Mouse (Mus musculus): ENCODE measurements around the gene Lhb. TPM values are rescaled to one million over a fixed set of nuclear protein-coding genes. Genes with fewer than 3 reads are reported as not detected.
"Not testable (repeated sequence)": the region's sequence is repeated elsewhere in the genome, so short reads cannot be mapped to it uniquely, and the experiment has no call there.

The Lhb gene
- total RNA-seq, 2 experiments from 2014 or later, result not detected

- peak; percentile 73 to 82 for DNase-seq (ENCODE audit: low spot score in 2 of 2)
Measured at GRCm38 (mm10) chr7:45451344-45451982, 30.8 kb downstream of the Lhb start.

GRCm38 (mm10) chr7:45454971-45455370 is 34.4 kb downstream of the Lhb start:
- DNase-seq (ENCODE audit: low spot score in 2 of 2), result no peak

GRCm38 (mm10) chr7:45455932-45456696 is 35.5 kb downstream of the Lhb start:
- DNase-seq (ENCODE audit: low spot score in 2 of 2), result no peak

GRCm38 (mm10) chr7:45456721-45457203 is 36.1 kb downstream of the Lhb start:
- DNase-seq (ENCODE audit: low spot score in 2 of 2), result no peak

- DNase-seq (ENCODE audit: low spot score in 2 of 2), result no peak
Measured at GRCm38 (mm10) chr7:45457204-45458060, 36.8 kb downstream of the Lhb start.

GRCm38 (mm10) chr7:45458748-45459563 is 38.3 kb downstream of the Lhb start:
- peak; percentile 78 to 86 for DNase-seq (ENCODE audit: low spot score in 2 of 2)

GRCm38 (mm10) chr7:45459564-45460140 is 39.0 kb downstream of the Lhb start, which contains the start of gene Ftl1:
TSS of gene Ftl1 (minus strand) at chr7:45459884.
- peak; percentile 93 to 96 for DNase-seq (ENCODE audit: low spot score in 2 of 2)

- DNase-seq (ENCODE audit: low spot score in 2 of 2), result no peak
Measured at GRCm38 (mm10) chr7:45460377-45460776, 39.8 kb downstream of the Lhb start.

GRCm38 (mm10) chr7:45460860-45461314 is 40.3 kb downstream of the Lhb start:
- DNase-seq (ENCODE audit: low spot score in 2 of 2), result peak in 1 of 2 experiments; percentile 66

GRCm38 (mm10) chr7:45461326-45461725 is 40.7 kb downstream of the Lhb start:
- DNase-seq (ENCODE audit: low spot score in 2 of 2), result no peak

GRCm38 (mm10) chr7:45461781-45462180 is 41.2 kb downstream of the Lhb start:
- DNase-seq (ENCODE audit: low spot score in 2 of 2), result no peak

GRCm38 (mm10) chr7:45462325-45462724 is 41.7 kb downstream of the Lhb start:
- no peak for DNase-seq (ENCODE audit: low spot score in 2 of 2)

- DNase-seq (ENCODE audit: low spot score in 2 of 2), result not testable (repeated sequence)
Measured at GRCm38 (mm10) chr7:45462868-45463267, 42.2 kb downstream of the Lhb start.

GRCm38 (mm10) chr7:45463987-45464778 is 43.6 kb downstream of the Lhb start:
- DNase-seq (ENCODE audit: low spot score in 2 of 2), result no peak

- no peak for DNase-seq (ENCODE audit: low spot score in 2 of 2)
Measured at GRCm38 (mm10) chr7:45465112-45465511, 44.5 kb downstream of the Lhb start.

GRCm38 (mm10) chr7:45465549-45465948 is 44.9 kb downstream of the Lhb start:
- no peak for DNase-seq (ENCODE audit: low spot score in 2 of 2)

GRCm38 (mm10) chr7:45466283-45467089 is 45.9 kb downstream of the Lhb start, which contains the start of gene Bax:
TSS of gene Bax (minus strand) at chr7:45466898.
- peak; percentile 92 to 98 for DNase-seq (ENCODE audit: low spot score in 2 of 2)

- DNase-seq (ENCODE audit: low spot score in 2 of 2), result no peak
Measured at GRCm38 (mm10) chr7:45467090-45467670, 46.6 kb downstream of the Lhb start.
